Comparison of ENCODE assay signal across 28 mouse cellular contexts in genomic region chr2:174803661-174804060, GRCm38 (mm10). TPM values are rescaled to one million over a fixed set of nuclear protein-coding genes. Genes with fewer than 3 reads are reported as not detected.
DNase-seq lines count a peak whose midpoint lies in the region; ATAC-seq lines count a peak whose summit lies in the region.
"Had no signal": no experiment of that assay in that cellular context is flagged by ENCODE, and none has a peak within 500 bp of the region (broad histone marks: within the 10 kb centered on the region; RNA-seq: fewer than 3 reads in every experiment).

No protein-coding gene starts in this region.

- no peaks in the 10 kb centered on the region for H3K27me3 ChIP-seq in heart, embryonic 11.5 days (ENCODE audit: control insufficient read depth, insufficient read depth, low read length)
- H3K27me3 ChIP-seq in liver, embryonic 12.5 days (replicated peaks): no peaks in the 10 kb centered on the region
- H3K27me3 ChIP-seq: CH12.LX; embryonic facial prominence, embryonic 13.5 days; embryonic facial prominence, embryonic 15.5 days; forebrain, embryonic 12.5 days; Patski had no signal

- H3K9ac ChIP-seq in heart, embryonic 11.5 days (ENCODE audit: low read depth, low read length): no peak overlapping the region
- H3K9ac ChIP-seq in liver, embryonic 12.5 days: no peak overlapping the region
- H3K9ac ChIP-seq: embryonic facial prominence, embryonic 13.5 days; embryonic facial prominence, embryonic 15.5 days; forebrain, embryonic 12.5 days had no signal

- no peaks in the 10 kb centered on the region for H3K4me1 ChIP-seq in heart, embryonic 11.5 days (ENCODE audit: control insufficient read depth, insufficient read depth, low read length)
- H3K4me1 ChIP-seq in liver, embryonic 12.5 days: no peaks in the 10 kb centered on the region
- H3K4me1 ChIP-seq: embryonic facial prominence, embryonic 13.5 days; embryonic facial prominence, embryonic 15.5 days; forebrain, embryonic 10.5 days; forebrain, embryonic 12.5 days had no signal

- H3K36me3 ChIP-seq in heart, embryonic 11.5 days (ENCODE audit: control insufficient read depth, insufficient read depth, low read length): no peaks in the 10 kb centered on the region
- no peaks in the 10 kb centered on the region for H3K36me3 ChIP-seq in liver, embryonic 12.5 days
- H3K36me3 ChIP-seq: embryonic facial prominence, embryonic 13.5 days; embryonic facial prominence, embryonic 15.5 days; forebrain, embryonic 10.5 days; forebrain, embryonic 12.5 days; G1E had no signal

- no peak overlapping the region for H3K4me3 ChIP-seq in heart, embryonic 11.5 days (ENCODE audit: low read depth, low read length)
- no peak overlapping the region for H3K4me3 ChIP-seq in liver, embryonic 12.5 days
- H3K4me3 ChIP-seq: embryonic facial prominence, embryonic 13.5 days; embryonic facial prominence, embryonic 15.5 days; erythroblast, embryonic 14.5 days; forebrain, embryonic 10.5 days; forebrain, embryonic 12.5 days had no signal

- WGBS in heart, embryonic 11.5 days (ENCODE audit: insufficient replicate concordance): 78% methylated on average over 1 of the region's 1 CpGs
- 51% methylated on average over 1 of the region's 1 CpGs for WGBS in liver, embryonic 12.5 days (ENCODE audit: insufficient replicate concordance)

- H3K4me2 ChIP-seq in heart, embryonic 11.5 days: no peak overlapping the region
- H3K4me2 ChIP-seq in liver, embryonic 12.5 days: no peak overlapping the region
- H3K4me2 ChIP-seq: embryonic facial prominence, embryonic 13.5 days; embryonic facial prominence, embryonic 15.5 days; forebrain, embryonic 12.5 days had no signal

- no peaks in the 10 kb centered on the region for H3K9me3 ChIP-seq in heart, embryonic 11.5 days (replicated peaks; ENCODE audit: control insufficient read depth, low read length)
- H3K9me3 ChIP-seq in liver, embryonic 12.5 days (replicated peaks): no peaks in the 10 kb centered on the region
- H3K9me3 ChIP-seq: embryonic facial prominence, embryonic 13.5 days; embryonic facial prominence, embryonic 15.5 days; forebrain, embryonic 12.5 days had no signal

- H3K27ac ChIP-seq in heart, embryonic 11.5 days (ENCODE audit: low read depth, low read length): no peak overlapping the region
- H3K27ac ChIP-seq in liver, embryonic 12.5 days: no peak overlapping the region
- H3K27ac ChIP-seq: embryonic facial prominence, embryonic 13.5 days; embryonic facial prominence, embryonic 15.5 days; forebrain, embryonic 10.5 days; forebrain, embryonic 12.5 days had no signal

- DNase-seq in heart, adult 11 months: peak; percentile 49
- DNase-seq in liver: no peak
- peak; percentile 11 for DNase-seq in lung, postnatal 36 days
- no peak for DNase-seq in lung, postnatal 10 days
- no peak for DNase-seq in cerebellum, adult 11-12 months
- DNase-seq: adrenal gland, adult 8-10 months; adrenal gland, postnatal 14 days; adrenal gland, postnatal 36 days; B cell, adult 2 months; cerebellum, adult 18-20 months; cerebellum, adult 8-10 months; cerebellum, adult 9-11 months; cerebellum, postnatal 14 days; cerebellum, postnatal 36 days; embryo, embryonic 11 days had no signal

- no peak for ATAC-seq in heart, embryonic 11.5 days (replicated peaks; ENCODE audit: insufficient number of reproducible peaks, low FRiP score, low TSS enrichment)
- 0 out of 2 replicates have a peak, but pooled peaks have one; percentile 32 for ATAC-seq in liver, embryonic 12.5 days
- ATAC-seq: activated CD4-positive, CD25-positive, alpha-beta regulatory T cell, adult 4 months; CD4-positive, CD25-positive, alpha-beta regulatory T cell, adult 4 months; forebrain, embryonic 14.5 days; Patski had no signal

RNA-seq across cellular contexts. Expression of gene Edn3, which starts 43.2 kb away (rescaled TPM):
- 1.4 TPM in 2 replicates for polyA plus RNA-seq in heart, embryonic 11.5 days (2014; fragmentation: Nextera tagmentation; extraction: Ambion mirVana)
- polyA plus RNA-seq in liver, embryonic 12.5 days (2016; fragmentation: Nextera tagmentation; extraction: Ambion mirVana): 0.98 TPM in 2 replicates
- polyA plus RNA-seq: activated CD4-positive, CD25-positive, alpha-beta regulatory T cell, adult 4 months; CD4-positive, CD25-positive, alpha-beta regulatory T cell, adult 4 months; erythroblast, embryonic 14.5 days; G1E; Patski had no signal

Comparison
In these comparisons a context has a peak if more than half of its experiments do, and no peak if none do; other contexts are left out.
1. DNase-seq: peak in heart, adult 11 months (single experiment) and lung, postnatal 36 days (single experiment); none in liver (single experiment), lung, postnatal 10 days (single experiment) and cerebellum, adult 11-12 months (single experiment).